Mouse (Mus musculus) heart, adult 10 weeks (tissue): ENCODE data around the gene Olfr1351. TPM values are rescaled to one million over a fixed set of nuclear protein-coding genes. Genes with fewer than 3 reads are reported as not detected.

Source experiments
- polyA plus RNA-seq: library from polyadenylated mRNA; stranded (reverse); fragments of 350-450 nt; fragmentation: Illumina TruSeq; extraction: RNeasy Lipid Tissue Mini Kit (QIAGEN cat#74804); gene quantifications from one replicate; pipeline ENCODE4 v1.2.3, GENCODE M21; 2014; ENCODE audit warnings: low read depth, low replicate concordance

The Olfr1351 gene
- not detected for polyA plus RNA-seq

DNA sequence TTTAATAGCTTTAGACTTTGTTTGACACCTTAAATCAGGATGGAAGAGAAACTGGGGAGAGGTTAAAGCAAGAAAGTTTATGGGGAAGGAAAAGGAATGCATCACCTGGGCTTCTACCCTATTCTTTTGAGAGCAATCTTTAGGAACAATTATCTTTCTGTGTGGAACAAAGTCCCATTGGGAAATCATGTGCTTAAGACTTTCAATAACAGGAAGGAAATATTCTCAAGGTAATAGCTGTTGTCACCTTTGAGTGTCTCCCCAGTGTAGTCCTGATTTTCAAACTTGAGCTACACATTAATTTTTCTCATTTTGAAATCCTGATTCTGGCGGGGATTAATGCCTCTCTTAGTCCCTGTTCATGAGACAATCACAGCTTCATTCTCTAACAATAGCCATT, at the start of gene Olfr1351:
TSS of gene Olfr1351 (plus strand) at position 301 of the 400 bp plus-strand sequence.

DNA sequence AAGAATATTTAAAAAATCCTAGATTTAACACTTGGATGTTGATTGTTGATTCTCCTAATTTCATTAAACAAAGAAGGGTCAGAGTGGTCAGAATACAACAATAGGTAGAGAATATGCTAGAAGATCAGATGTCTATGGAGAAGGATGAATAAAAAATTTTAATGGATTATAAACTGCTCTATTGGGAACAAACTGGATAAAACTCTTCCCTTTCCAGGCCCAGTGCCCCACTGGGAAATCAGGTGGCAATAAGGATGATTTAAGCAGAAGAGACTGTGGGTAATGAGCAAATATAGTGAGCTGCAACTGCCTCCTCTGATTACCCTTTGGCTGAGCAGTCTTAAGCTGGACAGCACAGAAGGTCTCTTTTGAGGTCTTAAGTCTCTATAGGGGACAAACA, 49.3 kb upstream of the Olfr1351 start, which contains the start of gene Olfr1353:
TSS of gene Olfr1353 (plus strand) at position 301 of the 400 bp plus-strand sequence.

DNA sequence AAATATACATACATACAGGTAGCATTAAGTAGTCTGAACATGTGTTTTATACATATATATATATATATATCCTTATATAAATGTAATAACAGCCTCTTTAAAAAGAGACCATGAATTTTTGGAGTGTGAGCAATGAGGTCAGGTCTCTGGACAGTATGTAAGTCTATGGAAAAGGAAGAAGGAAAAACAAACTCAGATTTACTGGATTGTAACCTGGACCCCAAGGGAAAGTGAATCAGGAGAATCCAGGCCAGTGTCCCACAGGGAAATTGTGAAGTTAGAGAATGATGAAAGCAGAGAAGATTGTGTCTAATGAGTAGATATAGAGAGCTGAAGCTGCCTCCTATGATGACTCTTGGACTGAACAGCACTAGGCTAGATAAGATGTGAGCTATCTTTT, 31.5 kb upstream of the Olfr1351 start, which contains the start of gene Olfr1352:
TSS of gene Olfr1352 (plus strand) at position 301 of the 400 bp plus-strand sequence.

DNA sequence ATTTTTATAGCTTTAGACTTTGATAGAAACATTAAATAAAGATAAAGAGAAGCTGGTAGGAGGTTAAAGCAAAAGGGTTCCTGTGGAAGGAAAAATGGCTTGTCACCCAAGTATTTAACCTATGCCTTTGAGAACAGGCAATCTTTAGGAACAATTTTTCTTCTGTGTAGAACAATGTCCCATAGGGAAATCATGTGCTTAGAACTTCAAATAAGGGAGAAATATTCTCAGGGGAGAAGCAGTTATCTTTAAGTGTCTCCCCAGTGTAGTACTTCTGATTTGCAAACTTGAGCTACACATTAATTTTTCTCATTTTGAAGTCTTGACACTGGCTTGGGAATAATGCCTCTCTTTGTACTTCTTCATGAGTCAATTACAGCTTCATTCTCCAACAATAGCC, 16.2 kb downstream of the Olfr1351 start, which contains the start of gene Olfr57:
TSS of gene Olfr57 (plus strand) at position 301 of the 400 bp plus-strand sequence.

Other genes starting within 250 kb of the Olfr1351 start
- gene Slc1a6, start 232.0 kb upstream of the Olfr1351 start, polyA plus RNA-seq = not detected
- not detected for gene Olfr1356, start 160.3 kb upstream of the Olfr1351 start, polyA plus RNA-seq
- gene Olfr1355, start 136.9 kb upstream of the Olfr1351 start, polyA plus RNA-seq = not detected
- not detected for gene Olfr1354, start 99.3 kb upstream of the Olfr1351 start, polyA plus RNA-seq
- not detected for gene Olfr8, start 61.8 kb upstream of the Olfr1351 start, polyA plus RNA-seq
- gene Olfr1353, start 49.2 kb upstream of the Olfr1351 start, polyA plus RNA-seq = not detected
- not detected for gene Olfr1352, start 31.4 kb upstream of the Olfr1351 start, polyA plus RNA-seq
- gene Olfr57, start 16.3 kb downstream of the Olfr1351 start, polyA plus RNA-seq = not detected
- 16.4 TPM for gene 2610008E11Rik, start 85.1 kb downstream of the Olfr1351 start, polyA plus RNA-seq
- not detected for gene Vmn2r80, start 136.3 kb downstream of the Olfr1351 start, polyA plus RNA-seq
- gene Vmn2r81, start 235.2 kb downstream of the Olfr1351 start, polyA plus RNA-seq = not detected